Mouse (Mus musculus): ENCODE measurements around the gene Smad1.
"Not testable (repeated sequence)": the region's sequence is repeated elsewhere in the genome, so short reads cannot be mapped to it uniquely, and the experiment has no call there.

Gene Smad1

DNA sequence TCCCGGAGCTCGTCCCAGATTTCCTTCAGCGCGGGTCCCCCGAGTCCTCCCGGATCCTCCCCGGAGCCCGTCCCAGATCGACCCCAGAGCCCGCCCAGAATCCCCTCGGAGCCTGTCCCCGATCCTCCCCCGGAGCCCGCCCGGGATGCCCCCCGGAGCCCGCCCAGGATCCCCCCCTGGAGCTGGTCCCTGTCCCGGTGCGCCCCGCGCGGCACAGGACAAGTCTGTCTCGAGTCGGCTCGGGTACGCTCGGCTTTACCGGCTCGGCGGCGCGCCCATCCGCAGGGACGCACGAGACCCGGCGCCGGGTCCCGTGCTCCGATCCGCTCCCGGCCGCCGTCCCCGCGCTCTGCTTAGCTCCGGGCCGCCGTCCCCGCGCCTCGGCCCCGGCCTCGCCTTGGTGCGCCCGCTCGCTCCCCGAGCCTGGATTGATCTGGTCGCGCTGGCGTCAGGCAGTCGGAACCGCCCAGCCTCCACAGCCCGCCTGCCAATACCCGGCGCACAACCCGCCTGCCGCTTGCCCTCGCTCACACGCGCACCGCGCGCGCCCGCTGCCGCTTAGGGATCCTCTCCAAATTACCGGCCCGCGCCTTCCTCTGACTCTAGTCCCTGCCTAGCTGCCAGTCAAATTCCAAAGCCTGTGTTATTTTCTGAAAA, at the start of gene Smad1:
TSS of gene Smad1 (minus strand) at position 525 of the 657 bp plus-strand sequence.
- peaks cover 16% of the 10 kb centered on the region for H3K4me1 ChIP-seq (replicated peaks; ENCODE audit: low read depth, low read length)
- TF ChIP-seq NANOG (IDR thresholded peaks at IDR 0.05; ENCODE audit: borderline replicate concordance, low read length) (no peak), CTCF (conservative IDR thresholded peaks at IDR 0.05; ENCODE audit: low read length) (no peak), POU5F1 (IDR thresholded peaks at IDR 0.05; ENCODE audit: borderline replicate concordance, low read length) (no peak)
- no peaks in the 10 kb centered on the region for H3K36me3 ChIP-seq (ENCODE audit: insufficient read depth, low read length)
- peaks cover 11% of the 10 kb centered on the region for H3K27me3 ChIP-seq (ENCODE audit: insufficient read depth, low read length)
- H3K4me3 ChIP-seq (replicated peaks; ENCODE audit: low read length) = peak within 1 kb of the TSS; percentile 92
- H3K9me3 ChIP-seq (ENCODE audit: low read length) = no peaks in the 10 kb centered on the region

DNA sequence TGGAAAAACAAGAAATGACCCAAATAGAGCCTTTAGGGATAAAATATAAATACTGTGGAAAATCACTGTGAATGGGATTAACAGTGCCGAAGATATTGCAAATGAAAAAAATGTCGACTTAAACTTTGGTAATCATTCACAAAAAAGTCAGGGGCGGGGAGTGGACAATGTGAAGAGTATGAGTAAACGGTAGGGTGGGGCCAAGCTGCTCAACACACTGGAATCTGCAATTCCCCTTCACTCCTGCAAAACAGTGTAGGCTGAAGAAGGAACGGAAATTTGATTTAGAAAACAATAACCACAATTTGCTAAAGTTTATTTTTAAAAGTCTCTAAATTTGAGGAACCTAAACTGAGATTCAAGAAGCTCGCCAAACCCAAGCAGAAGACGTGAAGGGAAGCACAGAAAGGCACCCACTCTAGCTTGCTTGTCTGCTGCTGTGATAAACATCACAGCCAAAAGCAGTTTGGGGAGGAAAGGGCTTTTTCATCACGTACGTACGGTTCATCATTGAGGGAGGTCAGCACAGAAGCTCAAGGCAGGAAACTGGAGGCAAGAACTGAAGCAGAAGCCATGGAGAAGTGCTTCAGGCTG, 48.0 kb upstream of the Smad1 start:
- Histone ChIP-seq H3K4me3 (replicated peaks; ENCODE audit: low read length) (no peak overlapping the region), H3K27me3 (ENCODE audit: insufficient read depth, low read length) (no peaks in the 10 kb centered on the region), H3K9me3 (ENCODE audit: low read length) (no peaks in the 10 kb centered on the region), H3K4me1 (replicated peaks; ENCODE audit: low read depth, low read length) (no peaks in the 10 kb centered on the region), H3K36me3 (ENCODE audit: insufficient read depth, low read length) (no peaks in the 10 kb centered on the region)
- TF ChIP-seq POU5F1 (IDR thresholded peaks at IDR 0.05; ENCODE audit: borderline replicate concordance, low read length) (no peak), NANOG (IDR thresholded peaks at IDR 0.05; ENCODE audit: borderline replicate concordance, low read length) (no peak), CTCF (conservative IDR thresholded peaks at IDR 0.05; ENCODE audit: low read length) (no peak)

DNA sequence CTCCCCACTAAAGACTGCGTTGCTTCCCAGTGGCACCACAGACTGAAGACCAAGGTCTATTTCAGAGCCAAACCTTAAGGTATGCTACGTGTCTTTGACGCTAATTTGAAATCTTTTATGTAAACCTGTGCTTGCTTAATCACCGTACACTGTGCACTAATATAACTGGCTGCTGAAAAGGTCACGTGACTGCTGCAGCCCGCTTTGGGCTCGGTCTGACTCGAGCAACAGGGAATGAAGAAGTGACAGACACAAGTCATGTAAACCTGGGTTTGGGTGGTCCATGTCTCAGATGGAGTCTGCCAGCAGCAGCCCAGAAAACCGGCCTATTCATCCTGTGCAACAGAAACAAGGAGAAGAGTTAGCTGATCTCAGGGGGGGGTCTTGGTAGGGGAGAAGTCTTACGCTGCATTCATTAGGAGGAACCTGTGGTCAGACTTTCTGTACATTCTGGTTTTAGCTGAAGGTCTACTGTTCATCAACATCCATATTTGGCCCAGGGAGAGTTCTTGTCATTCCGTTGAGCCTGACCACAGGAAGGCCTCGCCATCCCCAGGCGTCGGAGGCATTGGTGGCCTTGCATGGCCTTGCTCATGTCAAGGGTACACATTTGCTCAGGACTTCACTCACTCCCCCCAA, 44.3 kb upstream of the Smad1 start:
- no peaks in the 10 kb centered on the region for H3K36me3 ChIP-seq (ENCODE audit: insufficient read depth, low read length)
- TF ChIP-seq NANOG (IDR thresholded peaks at IDR 0.05; ENCODE audit: borderline replicate concordance, low read length) (no peak), POU5F1 (IDR thresholded peaks at IDR 0.05; ENCODE audit: borderline replicate concordance, low read length) (no peak), CTCF (conservative IDR thresholded peaks at IDR 0.05; ENCODE audit: low read length) (no peak)
- H3K27me3 ChIP-seq (ENCODE audit: insufficient read depth, low read length) = no peaks in the 10 kb centered on the region
- H3K9me3 ChIP-seq (ENCODE audit: low read length) = no peaks in the 10 kb centered on the region
- H3K4me1 ChIP-seq (replicated peaks; ENCODE audit: low read depth, low read length) = no peaks in the 10 kb centered on the region
- no peak overlapping the region for H3K4me3 ChIP-seq (replicated peaks; ENCODE audit: low read length)

DNA sequence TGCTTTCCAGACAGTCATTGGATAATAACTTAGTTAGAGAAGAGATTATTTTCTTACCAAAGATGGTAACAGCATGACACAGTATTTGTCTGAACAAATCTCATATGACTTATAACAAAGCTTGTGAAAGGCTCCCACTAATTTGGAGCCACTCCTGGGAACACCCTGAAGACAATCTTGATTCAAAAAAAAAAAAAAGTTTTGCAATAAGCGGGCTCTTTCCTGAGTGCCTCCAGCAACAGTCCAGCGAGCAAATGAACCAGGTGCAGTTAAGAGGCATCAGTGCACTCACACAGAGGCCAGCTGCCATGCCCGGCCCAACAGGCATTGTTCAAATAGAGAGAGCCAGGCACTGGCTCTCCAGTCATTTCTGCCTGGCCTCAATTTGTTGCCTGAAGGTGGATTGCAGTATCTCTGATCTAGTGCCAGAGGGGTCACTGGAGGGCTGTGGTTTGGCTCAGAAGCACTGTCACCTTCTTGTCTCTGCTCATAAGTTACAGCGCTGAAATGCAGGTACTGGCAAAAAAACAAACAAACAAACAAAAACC, 34.7 kb upstream of the Smad1 start:
- 0 out of 2 replicates have a peak, but pooled peaks cover 2% of the 10 kb centered on the region for H3K27me3 ChIP-seq (ENCODE audit: insufficient read depth, low read length)
- H3K36me3 ChIP-seq (ENCODE audit: insufficient read depth, low read length) = no peaks in the 10 kb centered on the region
- no peaks in the 10 kb centered on the region for H3K9me3 ChIP-seq (ENCODE audit: low read length)
- TF ChIP-seq CTCF (conservative IDR thresholded peaks at IDR 0.05; ENCODE audit: low read length) (no peak), POU5F1 (IDR thresholded peaks at IDR 0.05; ENCODE audit: borderline replicate concordance, low read length) (no peak), NANOG (IDR thresholded peaks at IDR 0.05; ENCODE audit: borderline replicate concordance, low read length) (no peak)
- H3K4me3 ChIP-seq (replicated peaks; ENCODE audit: low read length) = no peak overlapping the region
- no peaks in the 10 kb centered on the region for H3K4me1 ChIP-seq (replicated peaks; ENCODE audit: low read depth, low read length)

DNA sequence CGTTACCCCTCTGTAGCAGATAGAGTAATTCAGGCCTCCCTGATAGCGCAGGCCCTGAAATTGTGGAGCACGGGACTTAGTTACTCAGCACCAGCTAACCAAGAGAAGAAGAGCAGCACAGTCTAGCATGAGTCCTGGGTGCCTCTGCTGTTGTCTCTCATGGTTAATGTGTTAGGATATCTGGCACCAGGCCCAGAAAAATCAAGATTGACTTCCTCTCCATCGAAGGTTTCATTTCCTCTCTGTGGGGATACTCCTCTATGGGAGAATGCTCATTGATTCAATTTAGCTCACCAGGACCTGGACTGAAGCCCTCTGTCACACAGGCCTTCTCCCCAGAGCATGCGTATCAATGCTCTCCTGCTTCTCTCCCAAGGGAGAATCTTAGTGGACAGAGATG, 15.6 kb upstream of the Smad1 start:
- H3K36me3 ChIP-seq (ENCODE audit: insufficient read depth, low read length) = no peaks in the 10 kb centered on the region
- H3K4me3 ChIP-seq (replicated peaks; ENCODE audit: low read length) = no peak overlapping the region

DNA sequence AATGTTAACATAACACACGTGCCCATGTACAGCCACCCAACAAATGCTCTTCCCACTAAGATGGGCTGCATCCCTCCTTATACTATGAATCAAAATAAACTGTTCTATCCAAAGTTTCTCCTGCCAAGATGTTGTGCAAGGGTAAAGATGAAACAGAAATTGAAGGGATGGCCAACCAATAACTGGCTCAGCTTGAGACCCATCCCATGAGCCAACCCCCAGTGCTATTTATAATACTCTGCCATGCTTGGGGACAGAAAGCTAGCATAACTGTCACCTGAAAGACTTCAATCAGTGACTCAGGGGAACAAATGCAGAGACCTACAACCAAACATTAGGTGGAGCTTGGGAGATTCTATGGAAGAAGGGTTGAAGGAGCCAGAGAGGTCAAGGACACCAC, 11.2 kb upstream of the Smad1 start:
- H3K36me3 ChIP-seq (ENCODE audit: insufficient read depth, low read length) = no peaks in the 10 kb centered on the region
- no peaks in the 10 kb centered on the region for H3K4me1 ChIP-seq (replicated peaks; ENCODE audit: low read depth, low read length)
- no peak overlapping the region for H3K4me3 ChIP-seq (replicated peaks; ENCODE audit: low read length)
- H3K27me3 ChIP-seq (ENCODE audit: insufficient read depth, low read length) = 0 out of 2 replicates have a peak, but pooled peaks cover 3% of the 10 kb centered on the region
- no peaks in the 10 kb centered on the region for H3K9me3 ChIP-seq (ENCODE audit: low read length)
- TF ChIP-seq CTCF (conservative IDR thresholded peaks at IDR 0.05; ENCODE audit: low read length) (no peak), POU5F1 (IDR thresholded peaks at IDR 0.05; ENCODE audit: borderline replicate concordance, low read length) (no peak), NANOG (IDR thresholded peaks at IDR 0.05; ENCODE audit: borderline replicate concordance, low read length) (no peak)

More for the DNA sequence above, 15.6 kb upstream of the Smad1 start:
- no peaks in the 10 kb centered on the region for H3K27me3 ChIP-seq (ENCODE audit: insufficient read depth, low read length)
- no peak for TF ChIP-seq CTCF (conservative IDR thresholded peaks at IDR 0.05; ENCODE audit: low read length)
- no peak for TF ChIP-seq NANOG (IDR thresholded peaks at IDR 0.05; ENCODE audit: borderline replicate concordance, low read length)
- no peak for TF ChIP-seq POU5F1 (IDR thresholded peaks at IDR 0.05; ENCODE audit: borderline replicate concordance, low read length)
- H3K4me1 ChIP-seq (replicated peaks; ENCODE audit: low read depth, low read length) = no peaks in the 10 kb centered on the region
- no peaks in the 10 kb centered on the region for H3K9me3 ChIP-seq (ENCODE audit: low read length)

DNA sequence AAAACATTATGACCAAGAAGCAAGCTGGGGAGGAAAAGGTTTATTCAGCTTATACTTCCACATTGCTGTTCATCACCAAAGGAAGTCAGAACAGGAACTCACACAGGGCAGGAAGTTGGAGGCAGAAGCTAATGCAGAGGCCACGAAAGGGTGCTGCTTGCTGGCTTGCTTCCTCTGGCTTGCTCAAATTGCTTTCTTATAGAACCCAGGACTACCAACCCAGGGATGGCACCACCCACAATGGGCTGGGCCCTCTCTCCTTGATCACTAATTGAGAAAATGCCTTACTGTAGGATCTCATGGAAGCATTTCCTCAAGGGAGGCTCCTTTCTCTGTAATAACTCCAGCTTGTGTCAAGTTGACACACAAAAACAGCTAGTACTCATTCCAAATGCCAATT, 8.0 kb upstream of the Smad1 start:
- not testable (repeated sequence) for H3K27me3 ChIP-seq (ENCODE audit: insufficient read depth, low read length); H3K4me1 ChIP-seq (replicated peaks; ENCODE audit: low read depth, low read length); H3K9me3 ChIP-seq (ENCODE audit: low read length); H3K36me3 ChIP-seq (ENCODE audit: insufficient read depth, low read length); H3K4me3 ChIP-seq (replicated peaks; ENCODE audit: low read length)

DNA sequence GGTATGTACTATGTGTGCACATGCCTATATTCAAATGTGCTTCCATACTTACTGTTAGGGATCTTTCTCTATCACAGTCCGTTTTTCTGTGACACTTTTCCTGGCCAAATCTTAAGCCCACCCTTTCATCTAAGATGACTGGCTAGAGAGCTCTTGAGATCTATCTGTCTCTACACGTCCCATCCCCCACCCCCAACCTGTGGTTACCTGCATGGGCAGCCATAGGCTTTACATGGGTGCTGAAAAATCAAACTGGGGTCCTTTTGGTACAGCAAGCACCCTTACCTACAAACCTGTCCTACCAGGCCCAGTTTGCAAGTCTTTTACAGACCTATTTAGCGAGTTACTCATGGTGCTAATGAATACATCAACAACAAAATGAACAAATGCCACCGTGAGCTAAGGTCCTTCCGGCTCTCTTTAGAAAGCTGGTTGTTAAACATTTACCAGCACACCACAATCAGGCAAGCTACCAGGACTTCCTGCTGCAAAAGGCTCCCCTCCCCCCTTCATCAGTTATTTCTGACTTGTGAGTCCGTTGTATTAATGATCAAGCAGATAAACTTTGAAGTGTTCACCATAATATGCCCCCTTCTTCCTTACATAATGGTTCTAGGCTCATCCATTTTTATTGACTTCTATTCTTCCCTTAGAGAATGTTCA, 5.7 kb upstream of the Smad1 start:
- Histone ChIP-seq H3K27me3 (ENCODE audit: insufficient read depth, low read length) (peaks cover 3% of the 10 kb centered on the region; the same call in 1 of the 2 replicates), H3K9me3 (ENCODE audit: low read length) (no peaks in the 10 kb centered on the region), H3K4me3 (replicated peaks; ENCODE audit: low read length) (no peak overlapping the region), H3K36me3 (ENCODE audit: insufficient read depth, low read length) (no peaks in the 10 kb centered on the region), H3K4me1 (replicated peaks; ENCODE audit: low read depth, low read length) (no peaks in the 10 kb centered on the region)
- no peak for TF ChIP-seq CTCF (conservative IDR thresholded peaks at IDR 0.05; ENCODE audit: low read length)
- no peak for TF ChIP-seq POU5F1 (IDR thresholded peaks at IDR 0.05; ENCODE audit: borderline replicate concordance, low read length)
- TF ChIP-seq NANOG (IDR thresholded peaks at IDR 0.05; ENCODE audit: borderline replicate concordance, low read length) = no peak

All from E14TG2a.4 (cell line).